Mouse (Mus musculus) neural tube, embryonic 14.5 days (tissue): Measurements from ENCODE around the gene Capn12. TPM values are rescaled to one million over a fixed set of nuclear protein-coding genes. Genes with fewer than 3 reads are reported as not detected.

Experiments used
- ATAC-seq: fragments of 200-750 bp; cut with Nextera tagmentation; 2 replicates; pipeline ENCODE4 v1.8.0; 2017; ENCODE audit warnings: low read depth, mild to moderate bottlenecking, moderate TSS enrichment, moderate library complexity
- H3K27ac ChIP-seq: fragments of 300-500 bp; sonication (generic); 2 replicates; pipeline ENCODE4 v1.5.1; 2014; ENCODE audit warnings: low read depth, mild to moderate bottlenecking, control low read depth, low read length, moderate library complexity, mixed read lengths
- H3K27me3 ChIP-seq: fragments of 300-500 bp; sonication (generic); 2 replicates; pipeline ENCODE4 v1.6.1; 2014; ENCODE audit warnings: low read length; ENCODE audit not compliant: control insufficient read depth, insufficient read depth
- H3K36me3 ChIP-seq: fragments of 300-500 bp; sonication (generic); 2 replicates; pipeline ENCODE4 v1.6.1; 2014; ENCODE audit warnings: low read length, mixed read lengths; ENCODE audit not compliant: control insufficient read depth, insufficient read depth
- H3K4me1 ChIP-seq: fragments of 300-500 bp; sonication (generic); 2 replicates; pipeline ENCODE4 v1.6.1; 2014; ENCODE audit warnings: low read length; ENCODE audit not compliant: control insufficient read depth, insufficient read depth
- H3K4me2 ChIP-seq: fragments of 300-500 bp; sonication (generic); 2 replicates; pipeline ENCODE4 v1.6.1; 2014; ENCODE audit warnings: mild to moderate bottlenecking, low read depth, low read length, control low read depth
- H3K4me3 ChIP-seq: fragments of 300-500 bp; sonication (generic); 2 replicates; pipeline ENCODE4 v1.5.1; 2014; ENCODE audit warnings: low read depth, low read length, control low read depth, mixed read lengths
- H3K9ac ChIP-seq: fragments of 300-500 bp; sonication (generic); replicated peaks from 2 replicates; pipeline ENCODE4 v1.6.1; 2014; ENCODE audit warnings: low read depth, mild to moderate bottlenecking, control low read depth, low read length, mixed read lengths
- H3K9me3 ChIP-seq: fragments of 300-500 bp; sonication (generic); 2 replicates; pipeline ENCODE4 v1.6.1; 2016; ENCODE audit warnings: low read length; ENCODE audit not compliant: control insufficient read depth
- WGBS: fragments of 180-500 bp; shearing (Covaris S2); extraction: QIAGEN DNeasy Blood & Tissue Kit; methylation state at CpG from one replicate; pipeline ENCODE4 v1.1.7; 2014; 5-methylcytosine and 5-hydroxymethylcytosine counted together
- polyA plus RNA-seq: library from polyadenylated mRNA; unstranded; fragments of >200 nt; fragmentation: Nextera tagmentation; extraction: Ambion mirVana; gene quantifications from 2 replicates; pipeline ENCODE4 v1.2.1, GENCODE M21; 2014

The Capn12 gene
- polyA plus RNA-seq, 1 experiment from 2014 or later = 0.90 TPM

DNA sequence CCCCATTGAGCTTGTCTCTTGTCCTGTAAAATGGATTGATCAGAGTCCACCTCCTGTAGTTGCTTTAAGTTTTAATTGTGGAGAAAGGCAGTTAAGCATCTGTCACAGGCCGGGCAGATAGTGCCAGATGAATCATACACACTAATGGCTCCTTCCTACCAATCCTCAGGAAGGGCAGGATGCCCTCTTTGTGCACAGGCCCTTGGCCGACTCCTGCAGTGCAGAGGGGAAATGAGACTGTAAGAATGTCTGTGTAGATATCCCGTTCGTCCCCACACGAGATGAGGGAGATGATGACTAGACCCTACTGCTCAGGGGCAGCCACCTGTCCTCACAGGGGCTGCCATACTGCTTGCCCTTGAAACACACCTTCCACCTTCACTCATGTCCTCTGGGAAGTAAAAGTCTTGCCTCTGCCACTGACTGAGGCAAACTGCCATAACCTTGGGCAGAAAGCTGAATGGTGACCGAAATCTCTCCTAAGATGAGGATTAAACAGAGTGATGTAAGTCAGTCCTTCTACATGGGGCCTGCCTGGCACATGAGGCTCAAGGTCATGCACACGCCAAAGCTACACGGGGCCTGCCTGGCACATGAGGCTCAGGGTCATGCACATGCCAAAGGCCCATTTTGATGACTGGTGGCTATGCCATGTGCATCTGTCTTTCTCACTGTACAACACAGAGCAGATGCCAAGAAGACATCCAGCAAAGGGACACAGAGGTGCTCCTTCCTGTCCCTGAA, 40.7 kb downstream of the Capn12 start:
- Histone ChIP-seq H3K9ac (no peak overlapping the region), H3K36me3 (peaks cover 8% of the 10 kb centered on the region; the same call in 1 of the 2 replicates), H3K4me2 (no peak overlapping the region), H3K27me3 (no peaks in the 10 kb centered on the region), H3K4me1 (peaks cover 42% of the 10 kb centered on the region), H3K4me3 (no peak overlapping the region), H3K9me3 (no peaks in the 10 kb centered on the region), H3K27ac (no peak overlapping the region)
- no peak for ATAC-seq
- 79% methylated on average over 8 of the region's 8 CpGs for WGBS

DNA sequence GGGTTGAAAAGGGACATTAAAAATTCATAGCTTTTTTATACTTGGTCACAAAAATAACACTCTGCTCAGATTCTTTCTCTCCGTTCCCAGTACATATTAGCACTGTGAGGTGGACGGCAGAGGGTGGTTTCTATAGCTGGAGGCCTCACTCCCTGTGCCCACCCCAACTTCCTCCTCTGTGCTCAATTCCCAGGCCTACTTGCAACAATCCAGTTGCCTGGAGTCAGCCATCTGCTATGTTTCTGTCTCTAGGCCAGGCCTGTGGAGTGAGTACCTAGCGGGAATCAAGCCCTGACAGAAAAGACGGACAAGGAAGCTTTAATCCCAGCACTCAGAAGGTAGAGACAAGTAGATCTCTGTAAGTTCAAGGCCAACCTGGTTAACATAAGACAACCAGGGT, 41.4 kb downstream of the Capn12 start:
- no peak overlapping the region for H3K4me2 ChIP-seq
- peaks cover 8% of the 10 kb centered on the region; the same call in 1 of the 2 replicates for H3K36me3 ChIP-seq
- H3K4me1 ChIP-seq = peaks cover 42% of the 10 kb centered on the region
- H3K9me3 ChIP-seq = no peaks in the 10 kb centered on the region
- 53% methylated on average over 4 of the region's 4 CpGs for WGBS
- no peak overlapping the region for H3K27ac ChIP-seq
- no peaks in the 10 kb centered on the region for H3K27me3 ChIP-seq
- no peak overlapping the region for H3K4me3 ChIP-seq
- ATAC-seq = no peak
- no peak overlapping the region for H3K9ac ChIP-seq

DNA sequence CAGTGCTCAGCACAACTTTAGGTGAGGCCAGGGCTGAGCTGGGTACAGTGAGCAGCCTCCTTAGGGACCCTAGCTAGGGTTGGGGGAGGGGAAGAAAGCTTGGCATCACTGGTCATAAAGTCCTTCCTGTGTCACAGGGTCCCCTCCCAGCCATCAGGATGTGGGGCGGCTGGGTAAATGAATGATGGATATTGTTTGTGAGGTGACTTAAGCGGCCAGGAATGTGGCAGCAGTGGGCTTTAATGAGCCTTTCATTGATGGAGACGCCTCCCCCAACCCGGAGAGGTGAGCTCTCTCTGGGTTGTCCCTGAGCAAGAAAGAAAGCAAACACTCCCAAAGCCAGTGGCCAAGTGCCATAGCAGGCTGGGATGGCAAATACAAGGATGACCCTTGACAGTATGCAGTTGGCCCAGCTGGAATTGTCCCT, 42.7 kb downstream of the Capn12 start:
- no peak for ATAC-seq
- H3K27me3 ChIP-seq = no peaks in the 10 kb centered on the region
- no peak overlapping the region for H3K4me2 ChIP-seq
- H3K36me3 ChIP-seq = no peaks in the 10 kb centered on the region
- H3K4me1 ChIP-seq = peaks cover 42% of the 10 kb centered on the region
- no peak overlapping the region for H3K4me3 ChIP-seq
- 2% methylated on average over 4 of the region's 4 CpGs for WGBS
- peak overlapping the region; percentile 35; the same call in 1 of the 2 replicates for H3K27ac ChIP-seq
- H3K9ac ChIP-seq = no peak overlapping the region
- no peaks in the 10 kb centered on the region for H3K9me3 ChIP-seq

DNA sequence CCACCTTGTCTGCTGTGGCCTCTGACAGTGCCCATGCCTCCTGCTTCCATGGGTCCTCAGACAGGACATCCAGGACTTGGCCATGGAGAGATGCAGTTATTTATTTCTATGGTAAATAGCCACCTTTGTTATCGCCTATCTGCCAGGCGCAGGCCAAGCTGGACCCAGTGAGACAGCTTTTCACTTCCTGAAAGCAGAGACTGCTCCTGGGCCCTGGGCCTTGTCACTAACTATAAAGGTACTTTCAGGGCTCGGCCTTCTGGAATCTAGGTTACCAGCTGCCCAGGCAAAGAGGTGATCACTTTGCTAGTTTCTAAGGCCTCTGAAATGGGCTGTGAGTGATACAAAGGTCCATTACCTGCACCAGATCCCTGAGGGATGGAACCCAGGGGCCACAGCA, 43.6 kb downstream of the Capn12 start:
- ATAC-seq = no peak
- Histone ChIP-seq H3K36me3 (no peaks in the 10 kb centered on the region), H3K4me3 (no peak overlapping the region), H3K27me3 (no peaks in the 10 kb centered on the region), H3K9ac (no peak overlapping the region), H3K9me3 (no peaks in the 10 kb centered on the region), H3K4me2 (no peak overlapping the region), H3K4me1 (peaks cover 39% of the 10 kb centered on the region), H3K27ac (no peak overlapping the region; the same call in 1 of the 2 replicates)
- 83% methylated on average over 3 of the region's 3 CpGs for WGBS

DNA sequence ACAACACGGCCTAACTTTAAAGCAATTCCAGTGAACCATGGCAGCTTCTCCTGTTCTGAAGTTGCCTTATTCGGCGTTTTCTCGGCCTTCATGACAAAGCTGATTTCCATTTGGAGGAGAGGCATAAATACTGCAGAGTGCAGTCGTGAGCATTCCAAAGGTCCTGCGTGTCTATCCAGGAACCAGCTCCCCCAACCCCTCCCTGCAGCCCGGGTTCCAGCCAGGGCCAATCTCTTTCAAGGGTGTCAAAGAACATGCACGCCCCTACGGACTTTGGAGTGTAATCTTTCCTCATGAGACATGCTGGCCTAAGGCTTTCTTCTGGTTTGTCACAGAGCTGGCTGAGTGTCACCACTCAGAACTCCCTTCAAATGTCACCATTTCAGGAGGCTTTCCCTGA, 44.1 kb downstream of the Capn12 start:
- H3K27ac ChIP-seq = 0 out of 2 replicates have a peak overlapping the region, but pooled peaks have one; percentile 22
- no peak overlapping the region for H3K4me3 ChIP-seq
- no peaks in the 10 kb centered on the region for H3K9me3 ChIP-seq
- H3K36me3 ChIP-seq = no peaks in the 10 kb centered on the region
- WGBS = 47% methylated on average over 9 of the region's 9 CpGs
- H3K4me1 ChIP-seq = peaks cover 36% of the 10 kb centered on the region
- ATAC-seq = no peak
- H3K4me2 ChIP-seq = no peak overlapping the region
- H3K27me3 ChIP-seq = no peaks in the 10 kb centered on the region
- no peak overlapping the region for H3K9ac ChIP-seq

DNA sequence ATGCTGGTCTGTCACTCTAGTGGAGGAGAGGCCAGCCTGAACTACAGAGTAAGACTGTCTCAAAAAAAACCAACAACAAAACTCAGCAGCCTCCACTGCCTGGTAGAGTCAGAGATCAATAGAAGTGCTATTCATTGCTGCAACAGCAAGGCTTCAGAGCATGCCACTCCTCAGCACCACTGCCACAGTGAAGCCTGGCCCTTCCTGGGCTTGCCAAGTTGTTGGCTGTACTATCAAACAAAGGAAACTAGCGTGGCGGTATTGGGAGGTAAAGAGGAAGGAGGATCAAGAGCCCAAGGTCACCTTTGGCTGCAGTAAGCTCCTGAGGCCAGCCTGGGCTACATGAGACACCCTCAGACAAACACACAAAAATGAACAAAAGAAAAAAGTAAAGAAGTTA, 45.0 kb downstream of the Capn12 start:
- Histone ChIP-seq H3K9me3 (no peaks in the 10 kb centered on the region), H3K9ac (no peak overlapping the region), H3K4me3 (no peak overlapping the region), H3K4me1 (peaks cover 35% of the 10 kb centered on the region), H3K27me3 (no peaks in the 10 kb centered on the region), H3K27ac (no peak overlapping the region; the same call in 1 of the 2 replicates), H3K4me2 (no peak overlapping the region), H3K36me3 (no peaks in the 10 kb centered on the region)
- 71% methylated on average over 2 of the region's 2 CpGs for WGBS
- ATAC-seq = no peak

DNA sequence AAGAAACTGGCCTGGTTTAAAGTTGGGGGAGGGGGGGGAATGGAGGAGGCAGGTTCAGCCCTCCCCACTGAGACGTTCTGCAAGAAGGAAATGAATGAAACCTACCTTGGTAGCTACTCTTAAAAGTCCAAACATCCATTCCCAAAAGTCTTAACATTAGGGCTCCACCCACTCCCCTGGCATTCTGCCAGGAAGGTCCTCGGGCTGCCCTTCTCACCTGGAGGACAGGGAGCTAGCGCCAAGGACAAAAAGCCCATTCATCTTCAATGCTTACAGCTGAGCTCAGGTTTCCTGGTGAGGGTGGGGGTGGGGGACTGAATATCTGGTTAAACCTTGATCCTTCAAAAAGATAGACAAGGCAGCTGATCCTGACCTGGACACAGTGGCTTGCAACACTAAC, 48.2 kb downstream of the Capn12 start:
- H3K4me2 ChIP-seq = no peak overlapping the region
- WGBS = 66% methylated on average over 3 of the region's 3 CpGs

DNA sequence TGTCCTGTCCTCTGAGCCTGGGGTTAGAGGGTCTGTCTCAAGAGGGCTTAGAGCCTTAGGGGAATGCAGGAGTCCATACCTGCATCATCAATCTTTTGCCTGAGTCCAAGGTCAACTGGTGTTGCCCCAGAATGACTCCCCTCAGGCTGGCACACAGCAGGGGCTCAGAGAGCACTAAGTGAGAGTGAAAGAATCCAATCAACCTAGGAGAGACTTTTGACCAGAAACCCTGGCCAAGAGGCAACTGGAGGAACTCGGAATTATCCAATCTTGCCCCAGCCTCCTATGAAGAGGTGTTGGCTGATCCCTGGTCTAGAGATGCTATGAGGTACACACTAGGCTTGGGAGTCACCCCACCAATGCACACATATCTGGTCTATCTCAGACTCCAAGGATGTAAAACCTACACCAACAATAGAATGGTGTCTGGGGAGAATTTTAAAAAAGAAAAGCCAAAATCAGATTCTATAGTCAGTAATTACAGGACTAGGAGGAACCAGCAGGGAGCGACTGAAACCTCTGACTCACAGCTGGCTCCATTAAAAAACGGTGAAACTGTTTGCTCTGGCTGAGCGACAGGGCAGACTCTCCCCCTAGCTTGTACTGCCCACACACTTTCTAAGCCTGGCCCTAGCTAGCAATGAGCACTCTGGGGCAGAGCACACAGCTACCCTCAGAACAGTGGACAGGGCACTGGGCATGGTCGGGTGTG, 49.3 kb downstream of the Capn12 start:
- Histone ChIP-seq H3K4me3 (no peak overlapping the region), H3K27ac (no peak overlapping the region), H3K27me3 (no peaks in the 10 kb centered on the region), H3K9me3 (no peaks in the 10 kb centered on the region), H3K36me3 (no peaks in the 10 kb centered on the region), H3K4me2 (no peak overlapping the region), H3K9ac (no peak overlapping the region), H3K4me1 (peaks cover 7% of the 10 kb centered on the region; the same call in 1 of the 2 replicates)
- ATAC-seq = no peak
- WGBS = 62% methylated on average over 5 of the region's 5 CpGs

More for the DNA sequence above, 48.2 kb downstream of the Capn12 start:
- H3K27ac ChIP-seq = no peak overlapping the region
- peaks cover 17% of the 10 kb centered on the region for H3K4me1 ChIP-seq
- H3K27me3 ChIP-seq = no peaks in the 10 kb centered on the region
- H3K9me3 ChIP-seq = no peaks in the 10 kb centered on the region
- H3K9ac ChIP-seq = no peak overlapping the region
- H3K4me3 ChIP-seq = no peak overlapping the region
- ATAC-seq = no peak
- no peaks in the 10 kb centered on the region for H3K36me3 ChIP-seq

DNA sequence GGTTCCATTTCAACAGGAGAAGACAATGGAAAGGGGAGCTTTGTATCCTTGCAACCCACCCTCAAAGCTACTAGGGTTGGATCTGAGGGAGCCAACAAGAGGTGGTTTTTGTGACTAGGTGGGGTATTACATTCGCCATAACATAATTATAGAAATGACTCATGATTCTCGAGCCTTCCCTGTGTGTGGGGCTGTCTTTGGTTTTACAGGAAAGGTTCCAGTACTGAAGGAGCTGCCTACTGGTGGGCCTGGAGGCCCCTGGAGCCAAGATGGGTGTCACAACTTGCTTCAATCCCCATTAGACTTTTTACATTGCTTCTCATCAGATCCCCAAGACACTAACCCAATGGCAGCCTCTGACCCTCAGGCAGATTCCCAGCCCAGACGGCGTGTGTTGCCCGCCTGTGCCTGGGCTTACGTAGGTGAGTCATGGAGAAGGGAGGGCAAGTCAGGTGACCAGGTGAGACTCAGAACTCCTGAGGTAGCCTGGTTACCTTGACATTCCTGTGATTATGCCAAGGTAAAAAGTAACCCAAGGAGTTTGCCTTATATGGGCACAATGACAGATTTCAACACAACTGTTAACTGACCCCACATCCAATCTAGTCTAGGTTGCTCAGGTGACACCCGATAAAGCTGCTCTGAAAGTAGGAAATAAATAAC, 49.9 kb downstream of the Capn12 start:
- ATAC-seq = no peak
- Histone ChIP-seq H3K27me3 (no peaks in the 10 kb centered on the region), H3K9me3 (no peaks in the 10 kb centered on the region), H3K4me2 (no peak overlapping the region), H3K4me1 (peaks cover under 1% of the 10 kb centered on the region; the same call in 1 of the 2 replicates), H3K27ac (no peak overlapping the region), H3K9ac (no peak overlapping the region), H3K4me3 (no peak overlapping the region), H3K36me3 (no peaks in the 10 kb centered on the region)
- 96% methylated on average over 7 of the region's 7 CpGs for WGBS
